10 mouse cellular contexts compared by ENCODE assay signal in genomic region chr14:25187715-25188114, GRCm38 (mm10).
DNase-seq lines count a peak whose midpoint lies in the region; TF ChIP-seq lines count a peak whose summit lies in the region.
"Had no signal": no experiment of that assay in that cellular context is flagged by ENCODE, and none has a peak within 500 bp of the region (broad histone marks: within the 10 kb centered on the region; RNA-seq: fewer than 3 reads in every experiment).

No protein-coding gene starts in this region.

- no peak overlapping the region for H3K4me3 ChIP-seq in myocyte
- H3K4me3 ChIP-seq in lung, adult 2 months (replicated peaks; ENCODE audit: extremely low read depth, low read depth, low read length), result no peak overlapping the region
- H3K4me3 ChIP-seq: hindbrain, embryonic 15.5 days had no signal

- H3ac ChIP-seq in myocyte (ENCODE audit: control insufficient read depth, insufficient read length), result no peak overlapping the region

- TF ChIP-seq POLR2A in myocyte (IDR thresholded peaks at IDR 0.05; ENCODE audit: insufficient read length, low read depth), result no peak
- TF ChIP-seq POLR2A in lung, adult 2 months (IDR thresholded peaks at IDR 0.05; ENCODE audit: borderline replicate concordance, extremely low read depth, low read depth, low read length), result no peak

- H3K36me3 ChIP-seq in myocyte (ENCODE audit: control insufficient read depth, insufficient read depth), result no peaks in the 10 kb centered on the region
- H3K36me3 ChIP-seq: hindbrain, embryonic 15.5 days had no signal

- WGBS in lung, adult 2 months, result 82% methylated on average over 5 of the region's 5 CpGs

- H3K79me2 ChIP-seq in myocyte (ENCODE audit: control insufficient read depth, insufficient read depth), result no peaks in the 10 kb centered on the region

- no peak for TF ChIP-seq CTCF in lung, adult 2 months (IDR thresholded peaks at IDR 0.05; ENCODE audit: insufficient read depth, low read length)

- no peaks in the 10 kb centered on the region for H3K27me3 ChIP-seq in myocyte (ENCODE audit: control insufficient read depth, insufficient read depth, insufficient read length)
- H3K27me3 ChIP-seq: hindbrain, embryonic 15.5 days had no signal

- no peak overlapping the region for H3K4me2 ChIP-seq in myocyte (ENCODE audit: low read depth)
- H3K4me2 ChIP-seq: hindbrain, embryonic 15.5 days had no signal

- peaks cover 2% of the 10 kb centered on the region; the same call in 1 of the 2 replicates for H3K4me1 ChIP-seq in lung, adult 2 months (ENCODE audit: control insufficient read depth, insufficient read depth, low read length)

- peak; percentile 38 for DNase-seq in gastrocnemius, postnatal 10 days
- DNase-seq in gastrocnemius, postnatal 4 days (ENCODE audit: low spot score in 2 of 2), result no peak
- DNase-seq in brain, adult 2 months (ENCODE audit: low read depth, low spot score), result peak; percentile 90
- DNase-seq in fibroblast of lung, adult 2 months (ENCODE audit: low read depth), result peak; percentile 78
- no peak for DNase-seq in retina, postnatal 1 day
- DNase-seq in lung, postnatal 36 days, result no peak
- no peak for DNase-seq in lung, adult 2 months
- DNase-seq: lung, adult 18-20 months had no signal

TF ChIP-seq in myocyte, 11 proteins besides CTCF, POLR2A, EP300 and RAD21:
- no peak for TF ChIP-seq E2F4 (IDR thresholded peaks at IDR 0.05; ENCODE audit: insufficient read depth)
- no peak for TF ChIP-seq REST (IDR thresholded peaks at IDR 0.05; ENCODE audit: insufficient read depth, insufficient read length)
- TF ChIP-seq CEBPB (IDR thresholded peaks at IDR 0.05; ENCODE audit: insufficient read depth, poor library complexity, severe bottlenecking), result 0 out of 2 replicates have a peak, but pooled peaks have one; percentile 7
- no peak for TF ChIP-seq POLR2AphosphoS2 (IDR thresholded peaks at IDR 0.05; ENCODE audit: insufficient read length, low read depth)
- no peak for TF ChIP-seq MYOD1 (IDR thresholded peaks at IDR 0.05; ENCODE audit: control insufficient read depth in 1 of 3, insufficient read length in 2 of 3, low read depth in 2 of 3)

Comparison
In these comparisons a context has a peak if more than half of its experiments do, and no peak if none do; other contexts are left out.
1. DNase-seq: peak in gastrocnemius, postnatal 10 days (single experiment), brain, adult 2 months (single experiment) and fibroblast of lung, adult 2 months (single experiment); none in gastrocnemius, postnatal 4 days (0 of 2), retina, postnatal 1 day (single experiment), lung, postnatal 36 days (single experiment) and lung, adult 2 months (single experiment).